In genomic region chr19:30114919-30115441, GRCm38 (mm10) we compare ENCODE assay signal across 9 mouse cellular contexts.
A peak's percentile ranks its signal among the peaks of the same experiment; 100 is the strongest.
DNase-seq lines count a peak whose midpoint lies in the region; ATAC-seq and TF ChIP-seq lines count a peak whose summit lies in the region.
"Had no signal": no experiment of that assay in that cellular context is flagged by ENCODE, and none has a peak within 500 bp of the region (broad histone marks: within the 10 kb centered on the region; RNA-seq: fewer than 3 reads in every experiment).

No protein-coding gene starts in this region.

- no peak for TF ChIP-seq POLR2A in thymus, adult 2 months (IDR thresholded peaks at IDR 0.05; ENCODE audit: control insufficient read depth, extremely low read depth, insufficient read depth, low read length, poor library complexity)

- DNase-seq in heart, adult 11 months, result peak; percentile 94
- DNase-seq in heart, postnatal 4 days, result no peak
- peak; percentile 21 for DNase-seq in ES-CJ7 (ENCODE audit: low read depth, low spot score)
- DNase-seq in forebrain, postnatal 0 days, result peak; percentile 41
- no peak for DNase-seq in thymus, adult 2 months
- DNase-seq in layer of hippocampus, postnatal 10 days (ENCODE audit: low spot score in 2 of 2), result no peak

- H3K4me1 ChIP-seq in forebrain, postnatal 0 days (ENCODE audit: insufficient read depth), result peaks cover 24% of the 10 kb centered on the region
- peaks cover 38% of the 10 kb centered on the region for H3K4me1 ChIP-seq in limb, embryonic 13.5 days
- peaks cover 9% of the 10 kb centered on the region for H3K4me1 ChIP-seq in thymus, adult 2 months (replicated peaks; ENCODE audit: control insufficient read depth, insufficient read depth, low read length)

- H3K9ac ChIP-seq in forebrain, postnatal 0 days, result no peak overlapping the region
- no peak overlapping the region for H3K9ac ChIP-seq in limb, embryonic 13.5 days

- H3K27ac ChIP-seq in forebrain, postnatal 0 days (ENCODE audit: low read depth, low read length), result no peak overlapping the region
- no peak overlapping the region for H3K27ac ChIP-seq in limb, embryonic 13.5 days
- H3K27ac ChIP-seq in thymus, adult 2 months (ENCODE audit: control insufficient read depth, insufficient read depth, low read length), result no peak overlapping the region

- ATAC-seq in forebrain, postnatal 0 days, result no peak
- peak; percentile 57; the same call in 1 of the 2 replicates for ATAC-seq in limb, embryonic 13.5 days (ENCODE audit: low FRiP score, low read depth)
- no peak for ATAC-seq in activated CD4-positive, CD25-positive, alpha-beta regulatory T cell, adult 4 months

- TF ChIP-seq CTCF in forebrain, postnatal 0 days (IDR thresholded peaks at IDR 0.05; ENCODE audit: low read depth), result no peak
- TF ChIP-seq CTCF in thymus, adult 2 months (IDR thresholded peaks at IDR 0.05; ENCODE audit: borderline replicate concordance, control insufficient read depth, extremely low read depth, insufficient read depth, low read length, poor library complexity), result no peak

- 39% methylated on average over 14 of the region's 14 CpGs for WGBS in forebrain, postnatal 0 days
- 34% methylated on average over 14 of the region's 14 CpGs for WGBS in limb, embryonic 13.5 days
- WGBS in thymus, adult 2 months, result 84% methylated on average over 14 of the region's 14 CpGs

- no peaks in the 10 kb centered on the region for H3K27me3 ChIP-seq in forebrain, postnatal 0 days (ENCODE audit: insufficient read depth, low read length)
- no peaks in the 10 kb centered on the region; the same call in 1 of the 2 replicates for H3K27me3 ChIP-seq in limb, embryonic 13.5 days
- no peaks in the 10 kb centered on the region for H3K27me3 ChIP-seq in thymus, adult 2 months (ENCODE audit: control insufficient read depth, insufficient read depth, low read length)

- peak overlapping the region; percentile 0; the same call in 1 of the 2 replicates for H3K4me2 ChIP-seq in forebrain, postnatal 0 days (ENCODE audit: low read depth)
- H3K4me2 ChIP-seq in limb, embryonic 13.5 days (replicated peaks), result peak overlapping the region; percentile 47

- H3K4me3 ChIP-seq in forebrain, postnatal 0 days (ENCODE audit: low read depth, low read length), result no peak overlapping the region
- H3K4me3 ChIP-seq in limb, embryonic 13.5 days, result peak overlapping the region; percentile 14; the same call in 1 of the 2 replicates
- no peak overlapping the region for H3K4me3 ChIP-seq in thymus, adult 2 months (ENCODE audit: control insufficient read depth, insufficient read depth, low read length)
- H3K4me3 ChIP-seq: megakaryocyte, embryonic 14.5 days had no signal

- H3K36me3 ChIP-seq in forebrain, postnatal 0 days (ENCODE audit: insufficient read depth), result no peaks in the 10 kb centered on the region
- H3K36me3 ChIP-seq in limb, embryonic 13.5 days, result no peaks in the 10 kb centered on the region
- H3K36me3 ChIP-seq in thymus, adult 2 months (ENCODE audit: control insufficient read depth, insufficient read depth, low read length), result no peaks in the 10 kb centered on the region

- H3K9me3 ChIP-seq in forebrain, postnatal 0 days (ENCODE audit: low read length), result no peaks in the 10 kb centered on the region
- no peaks in the 10 kb centered on the region for H3K9me3 ChIP-seq in limb, embryonic 13.5 days

Comparison
In these comparisons a context has a peak if more than half of its experiments do, and no peak if none do; other contexts are left out.
1. DNase-seq: peak in heart, adult 11 months (single experiment), ES-CJ7 (single experiment) and forebrain, postnatal 0 days (single experiment); none in heart, postnatal 4 days (single experiment), thymus, adult 2 months (single experiment) and layer of hippocampus, postnatal 10 days (0 of 2).